Mouse (Mus musculus) cerebellum, adult 2 months (tissue): ENCODE measurements around the gene Irf4. TPM values are rescaled to one million over a fixed set of nuclear protein-coding genes. Genes with fewer than 3 reads are reported as not detected.

ENCODE experiments used
- DNase-seq, 2 experiments: peaks; one replicate each; pipeline ENCODE4 v3.0.0; 2021
- H3K27ac ChIP-seq: fragments of 200-500 bp; 2 replicates; pipeline ENCODE4 v1.5.1; 2012; ENCODE audit warnings: low read length, control low read depth, inconsistent platforms; ENCODE audit not compliant: insufficient read depth
- H3K27me3 ChIP-seq: fragments of 200-500 bp; 2 replicates; pipeline ENCODE4 v1.6.1; 2012; ENCODE audit warnings: inconsistent platforms, mild to moderate bottlenecking, low read length, moderate library complexity; ENCODE audit not compliant: control insufficient read depth, insufficient read depth
- H3K4me1 ChIP-seq: fragments of 200-500 bp; 2 replicates; pipeline ENCODE4 v1.6.1; 2011; ENCODE audit warnings: low read length; ENCODE audit not compliant: control insufficient read depth, insufficient read depth
- H3K4me3 ChIP-seq: fragments of 200-500 bp; replicated peaks from 2 replicates; pipeline ENCODE3; 2011; ENCODE audit warnings: mild to moderate bottlenecking, low read depth, low read length, control low read depth; ENCODE audit not compliant: insufficient read depth
- CTCF ChIP-seq: fragments of 200-500 bp; IDR thresholded peaks from 2 replicates; pipeline ENCODE4 v1.5.1; 2011; ENCODE audit warnings: low read depth, mild to moderate bottlenecking, control low read depth, low read length, moderate library complexity, borderline replicate concordance; ENCODE audit not compliant: insufficient read depth
- POLR2A ChIP-seq: fragments of 200-500 bp; IDR thresholded peaks from 2 replicates; pipeline ENCODE4 v1.6.1; 2011; ENCODE audit warnings: low read length, control low read depth, borderline replicate concordance; ENCODE audit not compliant: insufficient read depth
- WGBS: fragments of 180-500 bp; shearing (Covaris S2); methylation state at CpG from one replicate; pipeline ENCODE4 v1.1.7; 2018; 5-methylcytosine and 5-hydroxymethylcytosine counted together
- polyA plus RNA-seq: library from polyadenylated mRNA; depleted of rRNA; stranded (reverse); fragments of >200 nt; gene quantifications from 2 replicates; pipeline ENCODE4 v1.2.3, GENCODE M21; 2012; rRNA removed

Gene Irf4
- 0.11 and 0.15 TPM in 2 replicates for polyA plus RNA-seq

- TF ChIP-seq POLR2A (no peak), CTCF (no peak)
- H3K27me3 ChIP-seq = no peaks in the 10 kb centered on the region; the same call in 1 of the 2 replicates
- H3K4me3 ChIP-seq = no peak within 1 kb of the TSS
- H3K27ac ChIP-seq = no peak within 1 kb of the TSS
- no peaks in the 10 kb centered on the region for H3K4me1 ChIP-seq
- WGBS = under 1% methylated on average over 21 of the region's 21 CpGs
- DNase-seq = peak in 1 of 2 experiments; percentile 4
These were observed at the start of gene Irf4 for GRCm38 (mm10) chr13:30749021-30749556. Gene Irf4, plus strand, starts transcription at chr13:30749226.

- no peak overlapping the region for H3K27ac ChIP-seq
- 96% methylated on average over 5 of the region's 5 CpGs for WGBS
These were observed 46.3 kb upstream of the Irf4 start for GRCm38 (mm10) chr13:30702695-30703094.

GRCm38 (mm10) chr13:30704246-30705095 is 44.6 kb upstream of the Irf4 start:
- H3K4me3 ChIP-seq = no peak overlapping the region
- WGBS = 46% methylated on average over 8 of the region's 8 CpGs
- TF ChIP-seq CTCF = no peak
- no peak for TF ChIP-seq POLR2A
- H3K27ac ChIP-seq = no peak overlapping the region
- no peaks in the 10 kb centered on the region for H3K27me3 ChIP-seq
- peak in 1 of 2 experiments; percentile 10 for DNase-seq
- no peaks in the 10 kb centered on the region for H3K4me1 ChIP-seq

More at GRCm38 (mm10) chr13:30702695-30703094, 46.3 kb upstream of the Irf4 start:
- no peak for DNase-seq
- no peaks in the 10 kb centered on the region for H3K27me3 ChIP-seq
- no peaks in the 10 kb centered on the region for H3K4me1 ChIP-seq
- H3K4me3 ChIP-seq = no peak overlapping the region
- TF ChIP-seq POLR2A (no peak), CTCF (no peak)

GRCm38 (mm10) chr13:30711066-30711465 is 38.0 kb upstream of the Irf4 start:
- Histone ChIP-seq H3K27ac (no peak overlapping the region), H3K4me1 (no peaks in the 10 kb centered on the region), H3K4me3 (no peak overlapping the region), H3K27me3 (no peaks in the 10 kb centered on the region)
- no peak for DNase-seq
- 82% methylated on average over 2 of the region's 2 CpGs for WGBS
- TF ChIP-seq POLR2A (no peak), CTCF (no peak)

GRCm38 (mm10) chr13:30711711-30712110 is 37.3 kb upstream of the Irf4 start:
- DNase-seq = no peak
- no peaks in the 10 kb centered on the region for H3K27me3 ChIP-seq
- 90% methylated on average over 3 of the region's 3 CpGs for WGBS
- H3K4me3 ChIP-seq = no peak overlapping the region
- H3K27ac ChIP-seq = no peak overlapping the region
- no peak for TF ChIP-seq CTCF
- TF ChIP-seq POLR2A = no peak
- H3K4me1 ChIP-seq = no peaks in the 10 kb centered on the region

GRCm38 (mm10) chr13:30712280-30712679 is 36.7 kb upstream of the Irf4 start:
- TF ChIP-seq POLR2A (no peak), CTCF (no peak)
- no peak overlapping the region for H3K4me3 ChIP-seq
- no peaks in the 10 kb centered on the region; the same call in 1 of the 2 replicates for H3K27me3 ChIP-seq
- 69% methylated on average over 6 of the region's 6 CpGs for WGBS
- H3K27ac ChIP-seq = no peak overlapping the region
- no peaks in the 10 kb centered on the region; the same call in 1 of the 2 replicates for H3K4me1 ChIP-seq
- no peak for DNase-seq

- Histone ChIP-seq H3K4me3 (no peak overlapping the region), H3K27ac (no peak overlapping the region), H3K27me3 (no peaks in the 10 kb centered on the region; the same call in 1 of the 2 replicates), H3K4me1 (no peaks in the 10 kb centered on the region; the same call in 1 of the 2 replicates)
- TF ChIP-seq POLR2A (no peak), CTCF (no peak)
- 88% methylated on average over 3 of the region's 3 CpGs for WGBS
- DNase-seq = no peak
These were observed 35.4 kb upstream of the Irf4 start for GRCm38 (mm10) chr13:30713621-30714020.
